Mouse (Mus musculus) small intestine, adult 10 weeks (tissue): ENCODE data around the gene A930004D18Rik. TPM values are rescaled to one million over a fixed set of nuclear protein-coding genes. Genes with fewer than 3 reads are reported as not detected.

Source experiments
- polyA plus RNA-seq: library from polyadenylated mRNA; stranded (reverse); fragments of 350-450 nt; fragmentation: Illumina TruSeq; extraction: RNeasy Lipid Tissue Mini Kit (QIAGEN cat#74804); gene quantifications from one replicate; pipeline ENCODE4 v1.2.3, GENCODE M21; 2014; ENCODE audit warnings: low replicate concordance

A930004D18Rik gene
- 0.22 TPM for polyA plus RNA-seq

DNA sequence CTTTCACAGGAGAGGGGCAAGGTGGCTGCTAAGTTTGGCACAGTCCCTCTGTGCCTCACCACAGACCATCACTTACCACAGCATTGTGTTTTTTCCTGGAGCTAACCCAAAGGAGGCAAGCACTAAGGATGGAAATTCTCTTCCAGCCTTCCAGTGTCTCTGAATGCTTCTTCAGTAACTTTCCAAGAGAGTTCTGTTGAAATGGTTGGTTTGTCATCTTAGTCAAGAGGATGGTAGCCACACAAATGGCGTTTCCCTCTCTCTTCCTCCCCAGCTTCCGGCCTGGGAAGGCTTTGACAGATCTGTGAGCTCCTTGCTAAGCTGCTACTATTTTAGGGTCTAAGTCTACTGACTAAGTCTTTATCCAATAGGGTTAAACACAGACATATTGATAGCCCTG, at the start of gene A930004D18Rik:
TSS of gene A930004D18Rik (minus strand) at position 247 of the 400 bp plus-strand sequence.

DNA sequence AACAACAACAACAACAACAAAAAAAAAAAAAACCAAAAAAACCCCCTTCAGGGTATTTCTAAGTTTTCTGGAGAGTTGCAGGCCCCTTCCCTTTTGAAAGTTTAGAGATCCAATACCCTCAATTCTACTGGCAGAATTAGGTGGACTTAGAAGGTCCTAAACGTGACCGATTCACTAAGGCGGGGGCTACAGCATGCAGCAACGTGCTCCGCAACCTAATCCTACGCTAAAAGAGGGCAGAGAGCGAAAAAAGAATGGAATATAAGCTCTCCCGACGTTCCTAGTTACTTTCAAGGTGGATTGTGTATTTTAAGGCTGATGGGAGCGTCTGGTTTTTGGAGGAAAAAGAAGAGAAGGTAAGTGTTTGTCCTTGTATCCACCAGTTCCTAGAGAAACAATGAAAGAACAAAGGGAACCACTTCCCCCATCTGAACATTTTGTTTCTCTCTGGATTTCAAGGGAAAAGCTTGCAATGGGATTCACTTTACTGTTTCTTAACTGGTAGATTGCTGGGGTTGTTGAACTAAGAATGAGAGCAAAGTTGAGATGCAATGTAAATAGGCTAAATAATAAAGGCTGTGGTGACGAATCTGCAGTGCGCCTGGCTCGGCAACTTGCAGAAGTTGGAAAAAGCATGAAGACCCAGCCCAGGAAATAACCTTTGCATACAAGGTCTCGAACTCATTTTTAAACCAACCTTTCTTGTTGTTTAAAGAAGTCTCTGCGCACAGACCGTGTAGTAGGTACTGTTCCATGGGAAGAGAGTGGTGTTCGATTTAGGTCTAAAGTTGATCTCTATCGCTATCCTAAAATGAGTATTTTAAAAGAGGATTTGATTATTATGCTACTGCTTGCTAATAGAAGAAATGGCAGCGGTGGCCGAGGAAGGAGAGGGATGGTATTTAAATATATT, 17.7 kb upstream of the A930004D18Rik start, which contains the start of gene Mllt10:
TSS of gene Mllt10 (plus strand) at position 222 of the 913 bp plus-strand sequence.

DNA sequence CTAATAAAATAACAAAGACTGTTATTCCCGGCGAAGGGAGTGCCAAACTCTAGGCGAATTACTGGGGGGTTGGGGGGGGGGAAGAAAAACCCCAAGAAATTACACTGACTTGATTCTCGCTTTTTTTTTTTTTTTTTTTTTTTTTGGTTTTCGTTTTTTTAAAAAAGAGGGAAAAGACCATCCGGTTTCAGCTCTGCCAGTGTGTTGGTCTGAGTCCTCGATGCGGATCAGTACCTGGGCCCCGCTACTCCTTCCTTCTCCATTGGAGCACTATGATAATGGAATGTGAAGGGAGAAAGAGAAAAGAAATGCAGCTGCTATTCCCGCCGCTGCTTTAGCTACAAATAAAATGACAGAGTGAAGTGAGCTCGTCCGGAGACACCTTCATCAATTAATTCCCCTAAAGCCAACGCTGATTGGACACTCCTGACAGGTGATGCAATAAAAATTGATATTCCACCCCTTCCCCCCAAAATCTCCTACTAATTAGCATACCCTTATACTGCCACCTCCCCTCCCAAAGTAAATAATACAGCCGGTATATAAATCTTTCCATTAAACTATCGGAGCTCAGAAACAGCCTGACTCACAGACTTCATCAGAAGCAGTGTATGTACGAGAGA, 11.0 kb upstream of the A930004D18Rik start, which contains the start of gene Skida1:
TSS of gene Skida1 (minus strand) at position 599 of the 623 bp plus-strand sequence.

DNA sequence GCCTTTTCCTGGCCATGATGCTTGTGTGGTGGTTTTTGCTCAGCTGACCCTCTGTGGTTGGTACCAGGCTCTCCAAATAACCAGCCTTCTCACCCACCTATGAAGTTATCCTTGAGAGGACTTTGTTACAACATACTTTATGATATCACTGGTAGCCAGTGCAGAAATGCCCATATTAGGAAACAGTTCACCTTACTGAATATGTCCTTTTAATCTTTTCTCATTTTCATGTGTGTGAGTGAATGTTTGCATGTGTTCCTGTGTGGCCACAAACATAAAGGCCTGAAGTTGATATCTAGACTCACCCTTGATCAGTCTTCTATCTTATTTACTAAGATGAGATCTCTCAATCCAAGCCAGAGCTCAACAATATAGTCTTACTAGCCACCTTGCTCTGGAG, 40.7 kb downstream of the A930004D18Rik start, which contains the start of gene H2al2a:
TSS of gene H2al2a (minus strand) at position 101 of the 400 bp plus-strand sequence.

Other genes starting within 250 kb of the A930004D18Rik start
- gene H2al2a, start 40.8 kb downstream of the A930004D18Rik start, polyA plus RNA-seq: not detected
- gene Skida1, start 11.3 kb upstream of the A930004D18Rik start, polyA plus RNA-seq: 0.82 TPM
- gene Mllt10, start 17.5 kb upstream of the A930004D18Rik start, polyA plus RNA-seq: 31.5 TPM